8 mouse cellular contexts compared by ENCODE assay signal in the genomic region with DNA sequence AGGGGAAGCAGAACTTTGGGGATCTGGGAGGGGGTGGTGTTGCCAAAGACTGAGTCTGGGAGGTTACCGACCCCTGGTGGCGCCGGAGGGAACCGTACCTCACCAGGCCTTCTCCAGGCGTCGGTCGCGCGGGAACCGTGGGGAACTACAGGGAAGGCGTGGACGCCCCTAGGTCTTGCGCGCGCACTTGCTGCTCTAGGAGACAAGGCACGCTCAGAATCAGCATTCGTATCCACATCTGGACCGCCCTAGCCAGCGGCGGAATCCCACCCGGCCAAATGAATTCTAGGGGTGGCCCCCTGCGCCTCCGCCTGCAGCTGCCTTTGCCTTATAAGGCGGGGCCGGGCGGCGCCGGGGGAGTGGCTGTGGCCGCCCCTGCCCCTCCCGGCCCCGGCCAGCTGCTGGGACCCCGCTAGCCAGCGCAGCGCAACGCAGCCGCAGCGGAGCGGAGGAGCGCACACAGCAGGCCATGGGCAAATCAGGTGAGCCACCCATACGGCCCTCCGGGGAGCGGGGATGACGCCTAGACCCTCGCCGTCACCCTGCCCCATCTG. TPM values are rescaled to one million over a fixed set of nuclear protein-coding genes. Genes with fewer than 3 reads are reported as not detected.
A peak's percentile ranks its signal among the peaks of the same experiment; 100 is the strongest.
DNase-seq lines count a peak whose midpoint lies in the region; ATAC-seq and TF ChIP-seq lines count a peak whose summit lies in the region.

Gene Glipr2, plus strand, starts transcription at position 110 of the 554 bp plus-strand sequence.

- H3K4me3 ChIP-seq in embryonic facial prominence, embryonic 15.5 days (replicated peaks): peak within 1 kb of the TSS; percentile 73
- peak within 1 kb of the TSS; percentile 78 for H3K4me3 ChIP-seq in liver, embryonic 12.5 days
- H3K4me3 ChIP-seq in myocyte: peak within 1 kb of the TSS; percentile 96

- peak within 1 kb of the TSS; percentile 93 for H3K4me2 ChIP-seq in embryonic facial prominence, embryonic 15.5 days (replicated peaks)
- H3K4me2 ChIP-seq in liver, embryonic 12.5 days: peak within 1 kb of the TSS; percentile 98
- peak within 1 kb of the TSS; percentile 78 for H3K4me2 ChIP-seq in myocyte (ENCODE audit: low read depth)

- no peaks in the 10 kb centered on the region for H3K36me3 ChIP-seq in embryonic facial prominence, embryonic 15.5 days
- H3K36me3 ChIP-seq in liver, embryonic 12.5 days: no peaks in the 10 kb centered on the region
- no peaks in the 10 kb centered on the region for H3K36me3 ChIP-seq in myocyte (ENCODE audit: control insufficient read depth, insufficient read depth)

- no peaks in the 10 kb centered on the region for H3K9me3 ChIP-seq in embryonic facial prominence, embryonic 15.5 days (replicated peaks)
- no peaks in the 10 kb centered on the region for H3K9me3 ChIP-seq in liver, embryonic 12.5 days (replicated peaks)

- peak within 1 kb of the TSS; percentile 87 for H3K27ac ChIP-seq in embryonic facial prominence, embryonic 15.5 days (replicated peaks)
- peak within 1 kb of the TSS; percentile 72 for H3K27ac ChIP-seq in liver, embryonic 12.5 days

- TF ChIP-seq POLR2A in myocyte (IDR thresholded peaks at IDR 0.05; ENCODE audit: insufficient read length, low read depth): peak; percentile 91

- WGBS in embryonic facial prominence, embryonic 15.5 days: under 1% methylated on average over 45 of the region's 45 CpGs
- 1% methylated on average over 45 of the region's 45 CpGs for WGBS in liver, embryonic 12.5 days (ENCODE audit: insufficient replicate concordance)

- peak within 1 kb of the TSS; percentile 44 for H3K9ac ChIP-seq in embryonic facial prominence, embryonic 15.5 days
- peak within 1 kb of the TSS; percentile 75 for H3K9ac ChIP-seq in liver, embryonic 12.5 days

- H3K79me2 ChIP-seq in myocyte (ENCODE audit: control insufficient read depth, insufficient read depth): peaks cover 43% of the 10 kb centered on the region

- H3K27me3 ChIP-seq in embryonic facial prominence, embryonic 15.5 days: no peaks in the 10 kb centered on the region
- peaks cover 11% of the 10 kb centered on the region for H3K27me3 ChIP-seq in liver, embryonic 12.5 days (replicated peaks)
- H3K27me3 ChIP-seq in myocyte (ENCODE audit: control insufficient read depth, insufficient read depth, insufficient read length): no peaks in the 10 kb centered on the region

- DNase-seq in left cerebral cortex, adult 18-20 months (ENCODE audit: low spot score in 2 of 2): peak; percentile 50
- DNase-seq in left cerebral cortex, adult 11 months (ENCODE audit: low spot score): no peak
- peak; percentile 77 for DNase-seq in heart, adult 8-10 months (ENCODE audit: low spot score)
- DNase-seq in kidney, adult 9 months: peak; percentile 59
- peak; percentile 89 to 95 for DNase-seq in spleen, postnatal 4 days (ENCODE audit: low spot score in 2 of 2)

- H3ac ChIP-seq in myocyte (ENCODE audit: control insufficient read depth, insufficient read length): peak within 1 kb of the TSS; percentile 30

- peaks cover 13% of the 10 kb centered on the region for H3K4me1 ChIP-seq in embryonic facial prominence, embryonic 15.5 days
- peaks cover 54% of the 10 kb centered on the region for H3K4me1 ChIP-seq in liver, embryonic 12.5 days

- ATAC-seq in embryonic facial prominence, embryonic 15.5 days (ENCODE audit: insufficient number of reproducible peaks, low FRiP score, low TSS enrichment, low read depth): peak; percentile 88
- peak; percentile 76 for ATAC-seq in liver, embryonic 12.5 days

TF ChIP-seq in myocyte, 11 proteins besides CTCF, POLR2A, EP300 and RAD21:
- TF ChIP-seq MYOG (IDR thresholded peaks at IDR 0.05; ENCODE audit: control insufficient read depth in 1 of 3, insufficient read depth in 1 of 3, insufficient read length in 2 of 3, low read depth in 2 of 3) (peak in 2 of 3 experiments; percentile 75 to 80), TCF12 (IDR thresholded peaks at IDR 0.05; ENCODE audit: insufficient read depth, poor library complexity, severe bottlenecking) (no peak), CEBPB (IDR thresholded peaks at IDR 0.05; ENCODE audit: insufficient read depth, poor library complexity, severe bottlenecking) (no peak), SRF (IDR thresholded peaks at IDR 0.05; ENCODE audit: control insufficient read depth, insufficient read length, low read depth) (peak; percentile 98), USF1 (IDR thresholded peaks at IDR 0.05; ENCODE audit: low read depth) (no peak), E2F4 (IDR thresholded peaks at IDR 0.05; ENCODE audit: insufficient read depth) (no peak), TCF3 (IDR thresholded peaks at IDR 0.05; ENCODE audit: insufficient read length, low read depth) (no peak), POLR2AphosphoS2 (IDR thresholded peaks at IDR 0.05; ENCODE audit: insufficient read length, low read depth) (peak; percentile 95), REST (IDR thresholded peaks at IDR 0.05; ENCODE audit: insufficient read depth, insufficient read length) (no peak), MYOD1 (IDR thresholded peaks at IDR 0.05; ENCODE audit: control insufficient read depth in 1 of 3, insufficient read length in 2 of 3, low read depth in 2 of 3) (peak in 2 of 3 experiments; percentile 64 to 82), MAX (IDR thresholded peaks at IDR 0.05; ENCODE audit: low read depth) (no peak)

RNA-seq across cellular contexts. Expression of gene Glipr2, which starts in this region (rescaled TPM):
- 1 to 10 TPM; 3.1 to 4.1 TPM for total RNA-seq in left cerebral cortex, adult 18-20 months (2021)
- 84.4 and 102 TPM in 2 replicates for polyA plus RNA-seq in embryonic facial prominence, embryonic 15.5 days (2015; fragmentation: Nextera tagmentation; extraction: Ambion mirVana)
- total RNA-seq in heart, adult 8-10 months (2022): 1 to 10 TPM; 2.3 to 5.2 (median 2.8) TPM
- polyA plus RNA-seq in liver, embryonic 12.5 days (2016; fragmentation: Nextera tagmentation; extraction: Ambion mirVana): 45.8 and 46.6 TPM in 2 replicates
- 113 TPM for polyA plus RNA-seq in myocyte (2012; fragmentation: generic; extraction: Trizol)
